In the genomic region with DNA sequence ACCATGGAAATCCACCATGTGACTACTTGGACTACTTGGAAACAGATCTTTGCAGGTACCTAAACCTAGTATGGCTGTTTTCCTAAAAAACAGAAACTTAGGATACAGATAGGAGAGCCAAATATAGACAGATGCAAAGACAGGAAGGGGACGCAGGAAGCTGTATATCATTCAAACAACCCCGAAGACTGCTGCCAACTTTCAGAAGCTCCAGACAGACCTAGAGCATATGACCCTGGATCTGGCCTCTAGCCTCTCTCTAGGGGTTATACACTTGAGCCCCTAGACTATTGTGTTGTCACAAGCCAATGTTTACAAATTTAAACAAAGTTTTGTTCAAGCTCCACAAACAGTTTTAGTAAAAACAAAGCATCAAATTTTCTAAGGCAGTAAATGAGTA, we compare ENCODE assay signal across 17 mouse cellular contexts.
DNase-seq lines count a peak whose midpoint lies in the region; ATAC-seq and TF ChIP-seq lines count a peak whose summit lies in the region.
"Had no signal": no experiment of that assay in that cellular context is flagged by ENCODE, and none has a peak within 500 bp of the region (broad histone marks: within the 10 kb centered on the region; RNA-seq: fewer than 3 reads in every experiment).

No protein-coding gene starts in this region.

- WGBS in kidney, adult 2 months: 14% methylated on average over 2 of the region's 2 CpGs
- 18% methylated on average over 2 of the region's 2 CpGs for WGBS in stomach, embryonic 15.5 days
- WGBS in stomach, postnatal 0 days: 16% methylated on average over 2 of the region's 2 CpGs

- no peak overlapping the region for H3K4me2 ChIP-seq in stomach, embryonic 15.5 days
- H3K4me2 ChIP-seq in stomach, postnatal 0 days (replicated peaks; ENCODE audit: low read depth): no peak overlapping the region
- peak overlapping the region; percentile 51 for H3K4me2 ChIP-seq in myocyte (ENCODE audit: low read depth)
- H3K4me2 ChIP-seq: heart, embryonic 13.5 days; hindbrain, embryonic 13.5 days; midbrain, embryonic 13.5 days had no signal

- no peak for TF ChIP-seq EP300 in stomach, postnatal 0 days (optimal IDR thresholded peaks at IDR 0.05)

- H3K4me3 ChIP-seq in kidney, adult 2 months (ENCODE audit: insufficient read depth, low read depth, low read length): no peak overlapping the region
- no peak overlapping the region for H3K4me3 ChIP-seq in stomach, embryonic 15.5 days (replicated peaks)
- H3K4me3 ChIP-seq in stomach, postnatal 0 days (ENCODE audit: low read depth, low read length): no peak overlapping the region
- H3K4me3 ChIP-seq in myocyte: no peak overlapping the region
- H3K4me3 ChIP-seq: heart, embryonic 13.5 days; hindbrain, embryonic 13.5 days; layer of hippocampus, adult 2 months; midbrain, embryonic 13.5 days had no signal

- peaks cover 100% of the 10 kb centered on the region for H3K79me2 ChIP-seq in myocyte (ENCODE audit: control insufficient read depth, insufficient read depth)

- peaks cover 20% of the 10 kb centered on the region for H3K4me1 ChIP-seq in kidney, adult 2 months (ENCODE audit: control insufficient read depth, insufficient read depth, low read length)
- H3K4me1 ChIP-seq in stomach, embryonic 15.5 days: peaks cover 21% of the 10 kb centered on the region; the same call in 1 of the 2 replicates
- peaks cover 4% of the 10 kb centered on the region; the same call in 1 of the 2 replicates for H3K4me1 ChIP-seq in stomach, postnatal 0 days (replicated peaks; ENCODE audit: control insufficient read depth, insufficient read depth)

- H3K9ac ChIP-seq in stomach, embryonic 15.5 days: no peak overlapping the region
- H3K9ac ChIP-seq in stomach, postnatal 0 days (ENCODE audit: low read length): no peak overlapping the region
- H3K9ac ChIP-seq: heart, embryonic 13.5 days; hindbrain, embryonic 13.5 days; midbrain, embryonic 13.5 days had no signal

- H3K36me3 ChIP-seq in kidney, adult 2 months (ENCODE audit: control insufficient read depth, insufficient read depth, low read length): no peaks in the 10 kb centered on the region
- no peaks in the 10 kb centered on the region for H3K36me3 ChIP-seq in stomach, embryonic 15.5 days
- no peaks in the 10 kb centered on the region for H3K36me3 ChIP-seq in stomach, postnatal 0 days (ENCODE audit: control insufficient read depth, insufficient read depth, low read length)
- no peaks in the 10 kb centered on the region for H3K36me3 ChIP-seq in myocyte (ENCODE audit: control insufficient read depth, insufficient read depth)
- H3K36me3 ChIP-seq: hindbrain, embryonic 13.5 days; midbrain, embryonic 13.5 days had no signal

- no peak for TF ChIP-seq POLR2A in kidney, adult 2 months (IDR thresholded peaks at IDR 0.05; ENCODE audit: low read depth, low read length)
- TF ChIP-seq POLR2A in myocyte (IDR thresholded peaks at IDR 0.05; ENCODE audit: insufficient read length, low read depth): no peak

- ATAC-seq in stomach, embryonic 15.5 days (ENCODE audit: insufficient read depth, low FRiP score, low read depth): no peak
- no peak for ATAC-seq in stomach, postnatal 0 days (ENCODE audit: low FRiP score, low TSS enrichment)
- ATAC-seq: forebrain, embryonic 14.5 days; midbrain, embryonic 13.5 days had no signal

- no peaks in the 10 kb centered on the region for H3K9me3 ChIP-seq in stomach, embryonic 15.5 days
- no peaks in the 10 kb centered on the region for H3K9me3 ChIP-seq in stomach, postnatal 0 days (ENCODE audit: control insufficient read depth, low read length)
- H3K9me3 ChIP-seq: heart, embryonic 13.5 days; hindbrain, embryonic 13.5 days; midbrain, embryonic 13.5 days had no signal

- H3K27me3 ChIP-seq in kidney, adult 2 months (replicated peaks; ENCODE audit: control insufficient read depth, insufficient read depth, low read length): no peaks in the 10 kb centered on the region
- H3K27me3 ChIP-seq in stomach, embryonic 15.5 days (replicated peaks): no peaks in the 10 kb centered on the region
- H3K27me3 ChIP-seq in stomach, postnatal 0 days (ENCODE audit: control insufficient read depth, insufficient read depth, low read length): no peaks in the 10 kb centered on the region
- no peaks in the 10 kb centered on the region for H3K27me3 ChIP-seq in myocyte (ENCODE audit: control insufficient read depth, insufficient read depth, insufficient read length)
- H3K27me3 ChIP-seq: heart, embryonic 13.5 days; hindbrain, embryonic 13.5 days; midbrain, embryonic 13.5 days had no signal

- H3ac ChIP-seq in myocyte (ENCODE audit: control insufficient read depth, insufficient read length): no peak overlapping the region

- TF ChIP-seq CTCF in kidney, adult 2 months (conservative IDR thresholded peaks at IDR 0.05; ENCODE audit: insufficient read depth, insufficient read length, low read depth, low read length): no peak
- no peak for TF ChIP-seq CTCF in stomach, postnatal 0 days (IDR thresholded peaks at IDR 0.05; ENCODE audit: low read depth)

- no peak overlapping the region for H3K27ac ChIP-seq in kidney, adult 2 months (ENCODE audit: insufficient read depth, low read depth, low read length)
- 0 out of 2 replicates have a peak overlapping the region, but pooled peaks have one; percentile 31 for H3K27ac ChIP-seq in stomach, embryonic 15.5 days
- H3K27ac ChIP-seq in stomach, postnatal 0 days (replicated peaks): no peak overlapping the region
- H3K27ac ChIP-seq: heart, embryonic 13.5 days; hindbrain, embryonic 13.5 days; midbrain, embryonic 13.5 days had no signal

- DNase-seq in kidney, adult 2 months: peak; percentile 66
- no peak for DNase-seq in kidney, adult 11 months
- no peak for DNase-seq in stomach, postnatal 0 days (ENCODE audit: low spot score)
- DNase-seq in kidney, postnatal 10 days: peak; percentile 54
- DNase-seq in B cell, adult 2 months: no peak
- no peak for DNase-seq in adrenal gland, postnatal 14 days
- DNase-seq: cerebellum, adult 11-12 months; embryo, embryonic 11 days; lung, adult 2 months; thymus, adult 2 months had no signal

TF ChIP-seq in myocyte, 11 proteins besides CTCF, POLR2A, EP300 and RAD21:
- TF ChIP-seq SRF (IDR thresholded peaks at IDR 0.05; ENCODE audit: control insufficient read depth, insufficient read length, low read depth) (no peak), E2F4 (IDR thresholded peaks at IDR 0.05; ENCODE audit: insufficient read depth) (no peak), TCF12 (IDR thresholded peaks at IDR 0.05; ENCODE audit: insufficient read depth, poor library complexity, severe bottlenecking) (no peak), POLR2AphosphoS2 (IDR thresholded peaks at IDR 0.05; ENCODE audit: insufficient read length, low read depth) (no peak), REST (IDR thresholded peaks at IDR 0.05; ENCODE audit: insufficient read depth, insufficient read length) (no peak), MYOD1 (IDR thresholded peaks at IDR 0.05; ENCODE audit: control insufficient read depth in 1 of 3, insufficient read length in 2 of 3, low read depth in 2 of 3) (no peak), MAX (IDR thresholded peaks at IDR 0.05; ENCODE audit: low read depth) (no peak), MYOG (IDR thresholded peaks at IDR 0.05; ENCODE audit: control insufficient read depth in 1 of 3, insufficient read depth in 1 of 3, insufficient read length in 2 of 3, low read depth in 2 of 3) (no peak), USF1 (IDR thresholded peaks at IDR 0.05; ENCODE audit: low read depth) (no peak), TCF3 (IDR thresholded peaks at IDR 0.05; ENCODE audit: insufficient read length, low read depth) (no peak), CEBPB (IDR thresholded peaks at IDR 0.05; ENCODE audit: insufficient read depth, poor library complexity, severe bottlenecking) (no peak)

Comparison
In these comparisons a context has a peak if more than half of its experiments do, and no peak if none do; other contexts are left out.
1. DNase-seq: peak in kidney, adult 2 months (single experiment) and kidney, postnatal 10 days (single experiment); none in kidney, adult 11 months (single experiment), stomach, postnatal 0 days (single experiment), B cell, adult 2 months (0 of 2) and adrenal gland, postnatal 14 days (single experiment).